Mouse (Mus musculus): Measurements from ENCODE around the gene Zfp523. TPM values are rescaled to one million over a fixed set of nuclear protein-coding genes. Genes with fewer than 3 reads are reported as not detected.

Zfp523 gene
- total RNA-seq, 2 experiments from 2014 or later: 16.6 to 17.0 TPM

DNA sequence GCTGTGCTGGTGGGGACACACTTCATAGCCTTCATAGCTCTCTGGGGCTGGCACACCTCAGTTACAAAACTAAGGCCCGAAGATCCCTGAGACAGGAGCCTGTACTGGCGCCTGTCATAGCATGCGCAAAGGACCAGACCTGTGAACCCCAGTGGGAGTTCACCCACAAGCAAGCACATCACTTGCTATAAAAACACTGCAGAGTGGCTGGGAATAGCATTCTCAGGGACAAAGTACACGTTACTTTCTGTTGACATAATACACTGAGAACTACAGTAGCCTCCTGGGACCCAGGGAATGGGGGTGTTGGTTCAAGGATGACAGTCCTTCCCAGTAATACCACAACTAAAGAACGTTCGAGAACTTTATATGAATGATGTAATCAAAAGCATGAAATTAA lies 23.8 kb upstream of the Zfp523 start:
- DNase-seq: no peak
- intact Hi-C loops (cut with DNase I): no loop called here

DNA sequence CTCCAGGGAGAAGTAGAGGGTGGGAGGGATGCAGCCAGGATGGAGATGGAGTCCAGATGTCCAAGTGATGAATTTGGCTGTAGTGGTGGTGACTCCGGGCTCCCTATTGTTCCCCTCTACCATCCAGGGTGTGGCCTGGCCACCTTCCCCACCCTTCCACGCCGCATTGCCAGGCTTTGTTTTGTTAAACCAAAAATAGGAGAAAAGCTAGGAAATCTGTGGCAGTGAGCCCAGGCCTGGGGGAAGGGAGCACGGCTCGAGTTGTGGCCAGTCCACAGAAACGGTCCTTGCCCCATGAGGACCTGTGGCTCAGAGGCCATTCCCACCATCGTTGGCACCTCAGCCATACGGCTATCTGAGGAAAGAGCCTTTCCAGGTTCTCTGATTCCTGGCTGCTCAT lies 22.0 kb upstream of the Zfp523 start:
- DNase-seq: no peak
- intact Hi-C loops (cut with DNase I): no loop called here

DNA sequence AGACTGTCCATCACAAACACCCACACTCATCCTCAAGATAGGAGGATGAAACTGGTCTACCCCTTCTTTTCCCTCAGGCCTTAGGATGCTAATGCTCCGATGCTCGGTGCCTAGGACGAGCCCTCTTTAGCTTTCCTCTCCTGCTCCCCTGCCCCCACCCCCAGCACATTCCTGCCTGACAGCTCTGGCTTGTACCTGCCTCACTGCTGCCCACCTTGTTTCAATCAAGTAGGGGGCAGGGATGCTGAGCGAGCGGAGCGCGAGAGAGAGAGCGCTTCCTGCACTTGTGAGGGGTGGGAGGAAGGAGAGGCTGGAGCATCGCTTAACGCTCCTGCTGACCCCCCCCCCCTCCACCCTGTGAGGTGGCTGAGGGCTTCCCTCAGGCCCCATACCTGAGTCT lies 16.6 kb upstream of the Zfp523 start:
- intact Hi-C loops (cut with DNase I): loop anchor here (5.0 kb wide), 2 partner anchors 173 to 253 kb away; partner anchors contain the start of genes Anks1 and Taf11
- DNase-seq: no peak

DNA sequence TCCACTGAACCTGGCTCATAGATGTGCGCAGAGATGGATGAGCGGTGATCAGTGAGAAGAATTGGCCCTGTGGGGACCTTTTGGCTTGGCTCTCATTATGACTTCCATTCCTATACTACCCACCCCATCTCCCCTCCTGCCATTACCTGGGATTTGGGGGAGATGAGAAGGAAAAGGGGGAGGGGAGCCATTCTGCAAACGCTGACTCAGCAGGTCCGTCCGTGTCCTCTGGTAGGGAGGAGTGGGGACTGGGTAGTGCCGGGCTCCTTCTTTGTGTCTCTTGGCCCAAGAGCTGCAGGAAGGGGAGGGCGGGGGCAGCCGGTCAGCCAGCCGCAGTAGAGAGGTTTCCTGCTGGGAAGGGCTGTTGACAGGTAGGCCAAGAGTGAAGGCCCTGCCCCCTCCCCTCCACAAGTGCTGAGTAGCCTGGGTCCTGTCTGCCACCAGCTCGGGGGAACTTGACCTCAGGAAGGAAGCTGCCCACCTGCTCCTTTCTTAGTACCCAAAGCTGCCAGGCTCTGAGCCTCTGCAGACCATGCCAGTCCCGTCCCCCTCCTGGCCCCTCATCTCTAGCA lies 15.5 kb upstream of the Zfp523 start:
- DNase-seq: no peak
- intact Hi-C loops (cut with DNase I): loop anchor here (5.0 kb wide), 2 partner anchors 174 to 254 kb away; partner anchors contain the start of genes Anks1 and Taf11

DNA sequence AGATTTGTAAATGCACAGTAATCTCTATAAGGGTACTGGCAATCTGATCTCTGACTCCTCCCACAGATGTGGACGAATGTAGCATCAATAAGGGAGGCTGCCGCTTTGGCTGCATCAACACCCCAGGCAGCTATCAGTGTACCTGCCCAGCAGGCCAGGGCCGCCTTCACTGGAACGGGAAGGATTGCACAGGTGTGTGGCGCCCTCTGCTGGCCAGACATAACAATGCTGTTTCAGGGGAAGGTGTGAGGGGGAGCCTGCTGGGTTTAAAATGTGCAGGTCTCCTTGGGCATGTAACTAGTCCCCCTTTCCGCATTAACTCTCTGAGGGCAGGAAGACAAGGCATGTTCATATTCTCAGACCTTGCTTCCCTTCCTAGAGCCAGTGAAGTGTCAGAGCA lies 13.3 kb upstream of the Zfp523 start:
- peak; percentile 82 to 87 for DNase-seq
- intact Hi-C loops (cut with DNase I): loop anchor here (1.0 to 5.0 kb wide), 3 partner anchors 78 to 256 kb away; partner anchors contain the start of genes Anks1 and Taf11

DNA sequence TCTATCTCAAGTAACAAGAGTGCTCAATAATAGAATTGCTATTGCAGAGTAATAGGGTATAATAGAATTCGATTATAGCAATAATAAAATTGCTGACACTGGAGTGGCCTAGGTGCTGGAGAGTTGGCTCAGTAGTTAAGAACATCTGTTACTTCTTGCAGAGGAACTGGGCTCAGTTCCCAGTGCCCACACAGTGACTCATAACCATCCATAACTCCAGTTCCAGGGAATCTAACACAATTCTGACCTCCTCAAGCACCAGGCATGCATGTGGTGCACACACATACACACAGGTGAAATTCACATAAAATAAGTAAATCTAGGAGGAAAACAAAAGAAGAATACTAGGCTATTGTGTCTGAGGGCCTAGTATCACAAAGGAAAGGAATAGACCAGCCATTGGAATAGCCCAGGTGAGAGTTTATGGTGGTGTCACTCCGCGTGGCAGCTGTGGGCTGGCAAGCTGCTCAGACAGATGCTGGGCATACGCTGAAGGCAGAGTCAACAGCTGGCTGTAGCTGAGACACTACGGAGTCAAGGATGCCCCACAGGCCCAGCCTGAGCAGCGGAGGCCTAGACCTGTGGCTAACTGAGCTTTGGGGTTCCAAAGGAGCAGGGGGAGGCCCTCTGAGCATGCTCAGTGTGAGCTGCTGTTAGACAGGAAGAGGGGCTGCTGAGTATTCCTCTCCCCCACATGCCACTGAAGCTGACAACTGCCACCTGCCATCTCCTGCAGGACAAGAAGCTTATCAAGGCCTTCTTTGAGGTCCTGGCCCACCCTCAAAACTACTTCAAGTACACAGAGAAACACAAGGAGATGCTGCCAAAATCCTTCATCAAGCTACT lies 6.2 kb upstream of the Zfp523 start:
- no peak for DNase-seq
- intact Hi-C loops (cut with DNase I): no loop called here

DNA sequence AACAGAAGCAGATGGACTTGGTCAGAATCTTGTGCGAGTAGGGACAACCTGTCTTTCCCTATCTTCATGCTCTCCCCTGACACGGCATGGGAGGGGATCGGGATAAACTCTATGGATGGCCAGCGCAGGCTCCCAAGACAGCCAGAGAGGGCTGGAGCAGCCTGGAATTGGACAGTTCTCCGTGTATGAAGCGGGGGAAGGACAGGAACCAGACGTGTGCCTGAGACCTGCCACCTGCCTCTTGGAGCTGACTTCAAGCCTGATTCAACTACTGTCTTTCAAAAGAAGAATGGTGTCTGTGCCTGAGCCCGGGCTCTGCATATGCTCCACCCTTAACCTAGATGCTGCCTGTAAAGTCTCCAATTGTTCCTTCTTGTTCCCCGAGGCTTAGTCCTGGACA lies 4.2 kb upstream of the Zfp523 start:
- intact Hi-C loops (cut with DNase I): no loop called here
- DNase-seq: no peak

DNA sequence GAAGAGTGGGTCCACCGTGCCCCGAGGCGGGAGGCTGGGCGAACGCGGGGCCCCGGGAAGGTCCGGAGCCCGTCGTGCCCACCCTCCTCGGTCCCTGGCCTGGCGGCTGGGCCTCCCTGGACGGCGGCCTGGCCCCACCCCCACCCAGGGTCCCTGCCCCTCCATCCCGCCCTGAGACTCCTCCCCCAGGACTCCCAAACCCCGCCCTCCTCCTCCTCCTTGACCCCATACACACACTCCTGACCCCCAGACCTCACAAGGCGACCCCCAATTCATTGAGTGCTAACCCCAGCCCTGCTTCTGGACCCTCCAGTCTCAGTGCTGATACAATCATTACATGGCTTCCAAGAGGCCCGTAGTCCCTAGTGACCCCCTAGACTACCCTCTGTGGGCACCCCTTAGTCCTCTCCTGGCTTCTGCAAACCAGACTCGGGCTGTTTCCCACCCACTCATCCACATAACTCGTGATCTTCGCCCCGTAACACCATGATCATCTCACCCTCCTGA lies 664 bp downstream of the Zfp523 start:
- intact Hi-C loops (cut with DNase I): no loop called here
- no peak for DNase-seq

DNA sequence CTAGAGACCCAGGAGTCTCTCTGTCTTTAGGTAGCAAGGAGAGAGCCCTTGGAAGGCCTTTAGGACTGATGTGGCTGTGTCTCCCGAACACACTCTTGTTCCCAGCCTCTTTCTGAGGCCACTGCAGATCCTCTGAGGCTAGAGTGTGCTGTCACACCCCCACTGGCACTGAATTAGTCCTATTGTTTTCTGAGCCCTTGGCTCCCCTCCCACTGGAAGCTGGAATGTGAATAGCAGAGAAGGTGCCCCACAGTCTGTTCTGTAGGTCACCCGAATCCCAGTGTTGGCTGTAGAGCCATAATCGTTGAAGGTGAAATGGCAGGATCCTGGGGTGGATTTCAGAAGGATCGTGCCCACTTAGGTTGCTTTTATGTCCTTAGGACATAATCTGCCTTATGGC lies 3.4 kb downstream of the Zfp523 start:
- intact Hi-C loops (cut with DNase I): no loop called here
- DNase-seq: peak; percentile 36 to 66

DNA sequence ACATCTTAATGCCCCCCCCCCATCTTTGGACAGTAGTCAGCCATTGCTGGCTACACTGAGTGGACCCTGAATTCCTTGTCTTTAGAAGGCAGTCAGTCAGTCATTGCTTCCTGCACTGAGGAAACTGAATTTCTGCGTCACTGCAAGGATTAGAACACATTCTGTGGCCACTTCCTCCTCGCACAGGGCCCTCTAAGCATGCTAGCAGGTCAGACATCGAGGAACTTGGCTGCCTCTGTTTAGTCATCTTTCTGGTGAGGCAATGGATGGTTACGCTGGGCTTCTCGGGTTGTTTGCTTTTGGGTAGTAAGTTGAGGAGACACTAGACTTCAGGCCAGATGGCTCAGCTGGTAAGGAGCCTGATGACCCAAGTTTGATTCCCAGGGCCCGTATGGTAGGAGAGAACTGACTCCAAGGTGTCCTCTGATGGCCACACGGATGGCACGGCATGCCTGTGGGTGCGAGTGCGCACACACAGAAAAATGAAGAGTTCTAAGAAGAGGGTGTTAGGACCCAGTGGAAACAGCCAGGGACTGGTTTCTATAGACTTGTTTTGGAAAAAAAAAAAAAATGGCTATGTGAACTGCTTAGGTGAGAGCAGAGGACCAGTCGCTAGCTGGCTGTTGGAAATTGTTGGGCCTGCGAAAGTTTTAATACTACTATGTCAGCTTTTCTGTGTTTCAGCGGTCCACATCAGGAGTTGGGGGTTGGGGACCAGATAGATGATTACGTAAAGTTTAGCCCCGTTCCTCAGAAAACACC lies 4.0 kb downstream of the Zfp523 start:
- intact Hi-C loops (cut with DNase I): no loop called here
- DNase-seq: no peak

DNA sequence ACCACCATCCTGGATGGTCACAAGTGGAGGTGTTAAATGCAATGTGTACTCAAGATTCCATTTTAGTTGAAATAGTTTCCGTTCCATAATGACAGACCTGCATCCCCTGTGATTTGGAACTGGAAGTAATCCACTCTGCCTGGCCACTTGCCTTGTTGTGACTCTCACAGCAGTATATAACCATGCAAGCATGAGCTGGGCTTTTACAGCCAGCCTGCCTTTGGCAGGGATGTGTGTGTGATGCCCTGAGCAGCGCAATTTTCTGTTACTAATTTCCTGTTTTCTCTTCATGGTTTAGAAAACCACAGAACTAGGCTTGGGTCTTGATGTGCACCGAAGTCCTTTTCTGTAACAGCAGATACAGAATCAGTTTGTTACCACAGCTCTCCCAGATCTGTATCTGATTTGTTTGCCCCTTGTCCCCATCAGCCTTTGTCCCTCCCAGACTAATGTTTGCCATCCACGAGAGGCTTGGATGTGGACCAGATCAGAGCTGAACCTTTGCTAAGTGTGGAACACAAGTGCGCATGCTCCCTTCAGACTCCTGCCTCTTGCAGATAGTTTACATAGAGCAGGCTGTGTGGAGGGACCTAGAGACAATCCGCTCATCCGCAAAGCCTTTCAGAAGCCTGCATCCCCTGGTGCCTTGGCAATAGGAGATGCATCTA lies 8.2 kb downstream of the Zfp523 start:
- intact Hi-C loops (cut with DNase I): no loop called here
- DNase-seq: no peak

DNA sequence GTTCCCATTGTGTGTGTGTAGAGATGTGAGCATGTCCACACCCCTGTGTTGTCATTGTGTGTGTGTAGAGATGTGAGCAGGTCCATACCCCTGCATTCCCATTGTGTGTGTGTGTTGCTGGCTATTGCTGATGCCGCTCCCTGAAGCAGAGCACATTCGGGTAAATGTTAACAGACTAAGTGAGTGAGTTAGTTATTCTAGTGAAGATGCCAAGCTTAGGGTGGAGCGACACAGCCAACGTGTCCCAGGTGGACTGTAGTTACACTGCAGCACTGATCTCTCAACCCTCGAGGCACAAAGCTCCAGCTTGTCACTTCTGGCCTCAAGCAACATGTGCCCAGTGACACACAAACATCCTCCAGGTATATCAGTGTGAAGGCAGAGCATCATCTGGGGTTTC lies 11.4 kb downstream of the Zfp523 start:
- DNase-seq: no peak
- intact Hi-C loops (cut with DNase I): no loop called here

DNA sequence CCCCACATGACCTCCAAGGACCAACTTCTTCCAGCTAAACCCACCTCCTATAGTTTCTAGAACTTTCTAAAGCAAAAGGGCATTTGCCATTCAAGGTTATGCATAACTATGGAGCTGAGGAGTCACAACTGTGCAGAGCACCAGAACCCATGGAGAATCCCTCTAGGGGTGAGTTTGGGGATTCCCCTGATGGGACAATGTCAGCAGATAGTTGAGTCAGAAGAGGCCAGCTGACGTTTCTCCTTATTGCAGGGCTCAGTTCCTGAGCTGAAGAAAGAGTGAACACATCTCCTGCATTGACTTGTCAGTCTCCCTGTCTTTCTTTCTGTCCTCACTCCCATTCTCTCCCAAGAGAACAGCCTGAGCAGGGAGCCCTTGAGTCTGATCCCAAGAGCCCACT lies 15.8 kb downstream of the Zfp523 start:
- intact Hi-C loops (cut with DNase I): no loop called here
- DNase-seq: no peak

DNA sequence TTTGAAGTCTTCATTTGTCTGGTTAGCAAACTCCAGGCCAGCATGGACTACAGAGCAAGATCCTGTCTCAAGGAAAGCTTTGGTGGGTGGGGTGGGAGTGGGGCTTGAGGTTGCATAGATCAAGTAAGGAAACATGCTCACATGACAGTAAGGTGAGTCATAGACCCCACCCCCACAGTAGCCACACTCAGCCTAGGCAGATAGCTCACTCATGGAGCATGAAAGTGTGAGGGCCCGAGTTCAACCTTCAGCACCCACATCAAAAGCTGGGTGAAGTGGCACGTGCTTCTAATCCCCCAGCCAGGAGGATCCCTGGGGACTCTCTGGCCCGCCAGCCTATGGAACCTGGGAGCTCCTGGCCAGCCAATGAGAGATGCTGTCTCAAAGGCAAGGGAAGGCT lies 16.6 kb downstream of the Zfp523 start:
- intact Hi-C loops (cut with DNase I): no loop called here

DNA sequence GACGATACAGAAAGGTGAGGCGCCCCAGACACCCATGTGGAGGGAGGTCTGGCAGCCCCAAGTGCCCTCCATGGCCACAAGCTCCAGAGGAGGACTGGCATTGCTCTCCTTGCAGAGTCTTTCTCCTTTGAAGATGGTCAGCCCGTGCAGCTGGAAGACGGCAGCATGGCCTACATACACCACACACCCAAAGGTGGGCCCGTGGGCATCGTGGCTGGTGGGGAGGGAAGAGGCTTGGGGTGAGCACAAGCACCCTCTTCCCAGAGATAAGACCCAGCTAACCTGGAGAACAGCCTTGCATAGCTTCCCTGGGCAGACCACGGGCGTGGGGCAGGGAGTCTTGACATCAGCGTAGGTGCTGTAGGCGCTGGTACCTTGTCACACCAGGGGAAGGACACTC lies 18.1 kb downstream of the Zfp523 start:
- intact Hi-C loops (cut with DNase I): no loop called here

More for the DNA sequence above, 16.6 kb downstream of the Zfp523 start:
- no peak for DNase-seq

DNA sequence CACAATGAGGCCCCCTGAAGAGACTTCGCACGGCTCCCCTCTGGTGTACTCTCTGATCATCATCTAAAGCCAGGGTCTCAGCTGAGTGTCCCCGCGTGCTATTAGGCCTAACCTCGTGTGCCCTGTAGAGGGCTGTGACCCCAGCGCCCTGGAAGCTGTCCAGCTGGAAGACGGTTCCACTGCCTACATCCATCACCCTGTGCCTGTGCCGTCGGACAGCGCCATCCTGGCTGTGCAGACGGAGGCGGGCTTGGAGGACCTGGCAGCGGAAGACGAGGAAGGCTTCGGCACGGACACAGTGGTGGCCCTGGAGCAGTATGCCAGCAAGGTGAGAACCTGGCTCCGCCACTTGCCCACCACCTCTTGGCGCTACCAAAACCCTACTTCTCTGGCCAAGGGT lies 20.7 kb downstream of the Zfp523 start:
- intact Hi-C loops (cut with DNase I): no loop called here
- no peak for DNase-seq

More for the DNA sequence above, 18.1 kb downstream of the Zfp523 start:
- DNase-seq: no peak

DNA sequence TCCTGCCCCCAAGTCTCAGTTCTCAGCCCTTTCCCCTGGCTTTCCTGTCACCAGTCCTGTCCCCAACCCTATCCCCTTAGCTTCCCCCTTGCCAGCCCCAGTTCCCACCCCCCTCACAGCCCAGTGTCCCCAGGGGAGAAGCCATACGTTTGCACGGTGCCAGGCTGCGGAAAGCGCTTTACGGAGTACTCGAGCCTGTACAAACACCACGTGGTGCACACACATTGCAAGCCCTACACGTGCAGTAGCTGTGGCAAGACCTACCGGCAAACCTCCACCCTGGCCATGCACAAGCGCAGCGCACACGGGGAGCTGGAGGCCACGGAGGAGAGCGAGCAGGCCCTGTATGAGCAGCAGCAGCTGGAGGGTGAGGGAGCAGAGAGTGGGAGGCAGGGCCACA lies 25.1 kb downstream of the Zfp523 start:
- intact Hi-C loops (cut with DNase I): no loop called here
- DNase-seq: no peak

DNA sequence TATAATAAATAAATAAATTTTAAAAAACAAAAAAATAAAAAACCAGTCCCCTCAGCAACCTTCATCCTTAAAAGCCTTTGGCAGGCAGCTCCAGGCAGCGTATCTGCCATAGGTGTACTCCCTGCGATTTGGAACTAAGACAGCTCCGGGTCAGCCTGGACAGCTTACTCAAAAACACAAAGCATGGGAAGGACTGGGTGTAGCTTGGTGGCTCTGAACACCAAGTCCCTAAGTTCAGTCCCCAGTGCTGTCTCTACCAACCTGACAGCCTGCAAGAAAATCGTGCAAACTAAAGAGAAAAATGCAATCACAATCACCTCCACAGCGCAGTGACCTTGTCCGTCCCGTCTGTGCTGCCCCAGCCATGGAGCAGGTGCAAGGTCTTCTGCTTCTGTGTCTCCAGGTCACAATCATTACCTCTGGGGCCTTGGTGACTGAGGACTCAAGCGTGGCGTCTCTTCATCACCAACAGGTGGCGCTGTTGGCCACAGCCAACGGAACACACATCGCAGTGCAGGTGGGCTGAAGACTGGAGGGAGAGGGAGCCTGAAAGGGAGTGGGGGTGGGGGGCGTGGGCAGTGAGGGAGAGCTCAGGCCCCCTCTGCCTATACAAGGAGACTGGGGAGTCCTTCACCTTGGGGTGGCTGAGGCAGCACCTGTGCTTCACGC lies 27.3 kb downstream of the Zfp523 start:
- intact Hi-C loops (cut with DNase I): no loop called here
- peak; percentile 60 to 75 for DNase-seq

DNA sequence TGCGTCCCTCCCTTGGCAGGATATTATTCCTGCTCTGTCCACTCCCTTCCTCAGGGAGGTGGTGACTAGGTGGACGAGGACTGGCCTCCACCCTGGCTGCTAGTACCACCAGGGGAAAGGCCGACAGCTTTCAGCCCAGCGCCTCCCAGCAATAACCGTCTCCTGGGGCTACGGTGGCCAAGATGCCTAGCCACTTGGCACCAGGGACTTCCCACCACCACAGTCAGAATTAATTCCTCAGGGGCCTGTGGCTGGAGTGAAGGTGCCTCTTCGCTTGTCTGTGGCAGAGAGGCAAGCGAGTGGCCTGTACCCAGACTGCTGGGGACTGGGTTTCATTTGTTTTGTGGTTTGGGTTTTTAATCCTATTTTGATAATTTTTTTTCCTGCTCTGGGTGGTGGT lies 28.5 kb downstream of the Zfp523 start:
- DNase-seq: no peak
- intact Hi-C loops (cut with DNase I): loop anchor here (5.0 kb wide), 3 partner anchors 102 to 327 kb away; partner anchors contain the start of genes Armc12 and Tulp1

DNA sequence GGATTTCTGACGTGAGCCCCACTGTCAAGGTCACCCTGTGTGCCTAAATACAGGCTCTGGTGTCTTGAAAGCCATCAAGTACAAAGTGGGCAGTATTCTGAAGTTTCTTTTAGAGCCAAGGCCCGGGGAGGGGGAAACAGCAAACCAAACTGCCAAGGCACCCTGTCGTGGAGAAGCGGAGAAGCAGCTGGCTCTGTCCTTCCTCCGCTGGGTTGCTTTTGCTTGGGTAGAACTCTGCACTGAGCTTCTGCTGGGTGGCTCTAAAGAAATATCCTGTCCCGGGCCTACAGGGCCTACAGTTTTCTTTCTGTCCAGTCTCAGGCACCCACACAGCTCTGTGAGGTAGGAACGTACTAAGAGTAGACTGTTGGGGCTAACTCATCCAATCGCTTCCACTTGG lies 30.2 kb downstream of the Zfp523 start:
- intact Hi-C loops (cut with DNase I): loop anchor here (5.0 kb wide), 3 partner anchors 100 to 325 kb away; partner anchors contain the start of genes Armc12 and Tulp1
- no peak for DNase-seq

All from heart, postnatal 14 days (tissue).